ENCODE assay signal across 8 mouse cellular contexts in genomic region chr13:37477749-37478548, GRCm38 (mm10).
A peak's percentile ranks its signal among the peaks of the same experiment; 100 is the strongest.
DNase-seq lines count a peak whose midpoint lies in the region; ATAC-seq and TF ChIP-seq lines count a peak whose summit lies in the region.

No protein-coding gene starts in this region.

- TF ChIP-seq CTCF in liver, adult 2 months (IDR thresholded peaks at IDR 0.05; ENCODE audit: low read depth, low read length): no peak

- no peak for TF ChIP-seq POLR2A in liver, adult 2 months (IDR thresholded peaks at IDR 0.05; ENCODE audit: extremely low read depth, insufficient read depth, low read length)

- DNase-seq in testis, postnatal 10 days (ENCODE audit: low spot score): peak; percentile 65
- DNase-seq in testis, postnatal 14 days (ENCODE audit: low spot score): no peak
- peak; percentile 43 for DNase-seq in liver, adult 2 months (ENCODE audit: extremely low read depth, low read depth, low spot score)
- no peak for DNase-seq in frontal cortex, postnatal 10 days (ENCODE audit: low spot score in 2 of 2)

- H3K36me3 ChIP-seq in embryonic facial prominence, embryonic 12.5 days: no peaks in the 10 kb centered on the region
- H3K36me3 ChIP-seq in hindbrain, embryonic 15.5 days: no peaks in the 10 kb centered on the region
- no peaks in the 10 kb centered on the region for H3K36me3 ChIP-seq in liver, adult 2 months (ENCODE audit: control insufficient read depth, insufficient read depth, low read length)
- no peaks in the 10 kb centered on the region for H3K36me3 ChIP-seq in midbrain, embryonic 16.5 days (ENCODE audit: control insufficient read depth, insufficient read depth, low read length)

- H3K4me1 ChIP-seq in embryonic facial prominence, embryonic 12.5 days: peaks cover 16% of the 10 kb centered on the region
- H3K4me1 ChIP-seq in hindbrain, embryonic 15.5 days (replicated peaks): peaks cover 16% of the 10 kb centered on the region
- peaks cover 2% of the 10 kb centered on the region; the same call in 1 of the 2 replicates for H3K4me1 ChIP-seq in liver, adult 2 months (ENCODE audit: control insufficient read depth, insufficient read depth, low read length)
- peaks cover 12% of the 10 kb centered on the region for H3K4me1 ChIP-seq in midbrain, embryonic 16.5 days (ENCODE audit: control insufficient read depth, insufficient read depth, low read length)

- H3K27ac ChIP-seq in embryonic facial prominence, embryonic 12.5 days: no peak overlapping the region
- H3K27ac ChIP-seq in hindbrain, embryonic 15.5 days (replicated peaks): 0 out of 2 replicates have a peak overlapping the region, but pooled peaks have one; percentile 22
- no peak overlapping the region for H3K27ac ChIP-seq in liver, adult 2 months (replicated peaks; ENCODE audit: insufficient read depth, low read depth, low read length)
- H3K27ac ChIP-seq in midbrain, embryonic 16.5 days (ENCODE audit: low read length): no peak overlapping the region

- no peaks in the 10 kb centered on the region for H3K9me3 ChIP-seq in embryonic facial prominence, embryonic 12.5 days
- H3K9me3 ChIP-seq in hindbrain, embryonic 15.5 days: no peaks in the 10 kb centered on the region
- H3K9me3 ChIP-seq in midbrain, embryonic 16.5 days (replicated peaks; ENCODE audit: control insufficient read depth, low read length, poor library complexity, severe bottlenecking): no peaks in the 10 kb centered on the region

- H3K27me3 ChIP-seq in embryonic facial prominence, embryonic 12.5 days: no peaks in the 10 kb centered on the region
- H3K27me3 ChIP-seq in hindbrain, embryonic 15.5 days: peaks cover 3% of the 10 kb centered on the region; the same call in 1 of the 2 replicates
- no peaks in the 10 kb centered on the region for H3K27me3 ChIP-seq in liver, adult 2 months (ENCODE audit: control insufficient read depth, insufficient read depth, low read length)
- H3K27me3 ChIP-seq in midbrain, embryonic 16.5 days (ENCODE audit: control insufficient read depth, insufficient read depth, low read depth, low read length): no peaks in the 10 kb centered on the region

- H3K4me3 ChIP-seq in embryonic facial prominence, embryonic 12.5 days: peak overlapping the region; percentile 22
- H3K4me3 ChIP-seq in hindbrain, embryonic 15.5 days: peak overlapping the region; percentile 25
- H3K4me3 ChIP-seq in liver, adult 2 months (ENCODE audit: insufficient read depth, low read depth, low read length): peak overlapping the region; percentile 43
- peak overlapping the region; percentile 21; the same call in 1 of the 2 replicates for H3K4me3 ChIP-seq in midbrain, embryonic 16.5 days (ENCODE audit: low read depth, low read length)

- no peaks in the 10 kb centered on the region for H3K79me2 ChIP-seq in liver, adult 2 months (ENCODE audit: control insufficient read depth, insufficient read depth, low read length)

- 3% methylated on average over 14 of the region's 15 CpGs for WGBS in embryonic facial prominence, embryonic 12.5 days
- 2% methylated on average over 15 of the region's 15 CpGs for WGBS in hindbrain, embryonic 15.5 days
- WGBS in liver, adult 2 months: 8% methylated on average over 15 of the region's 15 CpGs
- WGBS in midbrain, embryonic 16.5 days: under 1% methylated on average over 14 of the region's 15 CpGs

- H3K9ac ChIP-seq in embryonic facial prominence, embryonic 12.5 days: peak overlapping the region; percentile 31; the same call in 1 of the 2 replicates
- peak overlapping the region; percentile 33; the same call in 1 of the 2 replicates for H3K9ac ChIP-seq in hindbrain, embryonic 15.5 days
- H3K9ac ChIP-seq in liver, adult 2 months (ENCODE audit: low read depth, low read length): peak overlapping the region; percentile 42
- H3K9ac ChIP-seq in midbrain, embryonic 16.5 days (ENCODE audit: low read depth, low read length): peak overlapping the region; percentile 23; the same call in 1 of the 2 replicates

- peak; percentile 78 for ATAC-seq in embryonic facial prominence, embryonic 12.5 days (ENCODE audit: insufficient number of reproducible peaks, insufficient read depth, low FRiP score, low TSS enrichment)
- ATAC-seq in hindbrain, embryonic 15.5 days (ENCODE audit: low FRiP score, low read depth): peak; percentile 59
- peak; percentile 69 for ATAC-seq in midbrain, embryonic 16.5 days
- ATAC-seq in inflammation-experienced regulatory T-cells, adult 6 months: no peak

- peak overlapping the region; percentile 50 for H3K4me2 ChIP-seq in embryonic facial prominence, embryonic 12.5 days (replicated peaks)
- H3K4me2 ChIP-seq in hindbrain, embryonic 15.5 days: peak overlapping the region; percentile 55
- H3K4me2 ChIP-seq in midbrain, embryonic 16.5 days (ENCODE audit: low read length): peak overlapping the region; percentile 56

Comparison
In these comparisons a context has a peak if more than half of its experiments do, and no peak if none do; other contexts are left out.
1. DNase-seq: peak in testis, postnatal 10 days (single experiment) and liver, adult 2 months (single experiment); none in testis, postnatal 14 days (single experiment) and frontal cortex, postnatal 10 days (0 of 2).
2. Peak in every context shown above with its lines, with median percentiles within 50 percentile points of each other: H3K4me2 ChIP-seq, H3K4me3 ChIP-seq and H3K9ac ChIP-seq.